Mouse (Mus musculus) thymus, adult 2 months (tissue): ENCODE data around the gene Flna.

ENCODE experiments used
- CTCF ChIP-seq: fragments of 200-500 bp; IDR thresholded peaks from 2 replicates; pipeline ENCODE4 v1.5.1; 2012; ENCODE audit warnings: mild to moderate bottlenecking, control low read depth, low read length, moderate library complexity, borderline replicate concordance; ENCODE audit not compliant: control insufficient read depth, poor library complexity, insufficient read depth; ENCODE audit errors: extremely low read depth
- POLR2A ChIP-seq: fragments of 200-500 bp; IDR thresholded peaks from 2 replicates; pipeline ENCODE4 v1.6.1; 2012; ENCODE audit warnings: mild to moderate bottlenecking, low read length, control low read depth, moderate library complexity; ENCODE audit not compliant: control insufficient read depth, poor library complexity, insufficient read depth; ENCODE audit errors: extremely low read depth

GRCm38 (mm10) chrX:74243396-74243795, 6.2 kb downstream of the Flna start:
- no peak for TF ChIP-seq CTCF
- TF ChIP-seq POLR2A, result no peak
